Mouse (Mus musculus) kidney, postnatal 36 days (tissue): ENCODE measurements around the gene Gm9817.
A peak's percentile ranks its signal among the peaks of the same experiment; 100 is the strongest.
"Not testable (repeated sequence)": the region's sequence is repeated elsewhere in the genome, so short reads cannot be mapped to it uniquely, and the experiment has no call there.

ENCODE experiments used
- DNase-seq, 2 experiments: peaks; one replicate each; pipeline ENCODE4 v3.0.0; 2021 to 2022; ENCODE audit warnings: mixed read lengths in 2 of 2

Gm9817 gene

GRCm38 (mm10) chr13:45078392-45078791 lies at the start of gene Gm9817:
Gene Gm9817, plus strand, starts transcription at chr13:45078692.
- not testable (repeated sequence) for DNase-seq

GRCm38 (mm10) chr13:45029791-45030190 lies 48.7 kb upstream of the Gm9817 start:
- no peak for DNase-seq

- DNase-seq = peak; percentile 89 to 95
These were observed 47.7 kb upstream of the Gm9817 start for GRCm38 (mm10) chr13:45030830-45031229.

GRCm38 (mm10) chr13:45031314-45031713 lies 47.2 kb upstream of the Gm9817 start:
- DNase-seq = peak in 1 of 2 experiments; percentile 8

GRCm38 (mm10) chr13:45031748-45032147 lies 46.7 kb upstream of the Gm9817 start:
- DNase-seq = no peak

GRCm38 (mm10) chr13:45032484-45032883 lies 46.0 kb upstream of the Gm9817 start:
- DNase-seq = no peak

- no peak for DNase-seq
These were observed 45.1 kb upstream of the Gm9817 start for GRCm38 (mm10) chr13:45033360-45033759.

- no peak for DNase-seq
These were observed 43.7 kb upstream of the Gm9817 start for GRCm38 (mm10) chr13:45034759-45035158.

- no peak for DNase-seq
These were observed 42.1 kb upstream of the Gm9817 start for GRCm38 (mm10) chr13:45036417-45036816.

GRCm38 (mm10) chr13:45040195-45040594 lies 38.3 kb upstream of the Gm9817 start:
- no peak for DNase-seq

GRCm38 (mm10) chr13:45040741-45041140 lies 37.8 kb upstream of the Gm9817 start:
- DNase-seq = no peak

- DNase-seq = no peak
These were observed 35.0 kb upstream of the Gm9817 start for GRCm38 (mm10) chr13:45043466-45043865.

- DNase-seq = no peak
These were observed 29.1 kb upstream of the Gm9817 start for GRCm38 (mm10) chr13:45049261-45050020.

- DNase-seq = no peak
These were observed 25.7 kb upstream of the Gm9817 start for GRCm38 (mm10) chr13:45052805-45053204.

GRCm38 (mm10) chr13:45053843-45054242 lies 24.6 kb upstream of the Gm9817 start:
- no peak for DNase-seq

GRCm38 (mm10) chr13:45059206-45059605 lies 19.3 kb upstream of the Gm9817 start:
- no peak for DNase-seq

- DNase-seq = no peak
These were observed 15.3 kb upstream of the Gm9817 start for GRCm38 (mm10) chr13:45063146-45063545.

- no peak for DNase-seq
These were observed 13.5 kb upstream of the Gm9817 start for GRCm38 (mm10) chr13:45064951-45065350.

- DNase-seq = peak; percentile 43 to 45
These were observed 8.1 kb upstream of the Gm9817 start for GRCm38 (mm10) chr13:45070366-45070765.

GRCm38 (mm10) chr13:45075012-45075411 lies 3.5 kb upstream of the Gm9817 start:
- no peak for DNase-seq

GRCm38 (mm10) chr13:45075715-45076114 lies 2.8 kb upstream of the Gm9817 start:
- DNase-seq = no peak

GRCm38 (mm10) chr13:45080771-45081170 lies 2.3 kb downstream of the Gm9817 start:
- DNase-seq = no peak

GRCm38 (mm10) chr13:45083696-45084095 lies 5.2 kb downstream of the Gm9817 start:
- DNase-seq = peak; percentile 85 to 86

GRCm38 (mm10) chr13:45088796-45089221 lies 10.3 kb downstream of the Gm9817 start:
- peak; percentile 80 to 87 for DNase-seq

GRCm38 (mm10) chr13:45089846-45090245 lies 11.4 kb downstream of the Gm9817 start:
- no peak for DNase-seq
